Comparison of ENCODE assay signal across 45 mouse cellular contexts in the genomic region with DNA sequence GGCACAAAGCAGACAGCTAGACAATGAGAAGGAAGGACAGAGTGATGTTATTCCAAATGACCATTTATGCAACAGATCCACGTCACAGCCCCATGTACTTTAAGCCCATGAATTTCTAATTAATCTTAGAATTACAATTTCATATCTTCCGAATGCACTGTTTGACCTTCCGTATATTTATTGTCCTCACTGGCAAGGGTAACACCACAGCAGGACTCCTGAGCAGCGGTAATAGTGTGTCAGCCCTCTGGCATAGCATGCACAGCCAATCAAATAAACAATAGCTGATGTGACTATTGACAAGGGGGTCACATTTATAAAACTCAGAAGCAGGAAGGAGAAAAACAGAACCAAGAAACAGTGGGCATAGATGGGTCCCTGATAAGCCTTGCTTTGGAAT. TPM values are rescaled to one million over a fixed set of nuclear protein-coding genes. Genes with fewer than 3 reads are reported as not detected.
"Had no signal": no experiment of that assay in that cellular context is flagged by ENCODE, and none has a peak within 500 bp of the region (broad histone marks: within the 10 kb centered on the region; RNA-seq: fewer than 3 reads in every experiment).

No protein-coding gene starts in this region.

- H3K9me3 ChIP-seq: limb, embryonic 10.5 days; limb, embryonic 12.5 days; limb, embryonic 13.5 days; limb, embryonic 15.5 days; liver, embryonic 12.5 days; liver, embryonic 13.5 days; liver, embryonic 15.5 days; lung, embryonic 15.5 days; midbrain, embryonic 10.5 days; midbrain, embryonic 12.5 days; midbrain, embryonic 13.5 days; midbrain, embryonic 15.5 days had no signal

- H3K4me2 ChIP-seq: limb, embryonic 12.5 days; limb, embryonic 13.5 days; limb, embryonic 15.5 days; liver, embryonic 11.5 days; liver, embryonic 12.5 days; liver, embryonic 13.5 days; liver, embryonic 15.5 days; lung, embryonic 14.5 days; lung, embryonic 15.5 days; midbrain, embryonic 11.5 days; midbrain, embryonic 12.5 days; midbrain, embryonic 13.5 days; midbrain, embryonic 15.5 days had no signal

- H3K4me3 ChIP-seq: limb, embryonic 10.5 days; limb, embryonic 12.5 days; limb, embryonic 13.5 days; limb, embryonic 15.5 days; liver, embryonic 12.5 days; liver, embryonic 13.5 days; liver, embryonic 15.5 days; lung, embryonic 15.5 days; megakaryocyte, embryonic 14.5 days; midbrain, embryonic 10.5 days; midbrain, embryonic 12.5 days; midbrain, embryonic 13.5 days; midbrain, embryonic 15.5 days; myocyte had no signal

- H3K4me1 ChIP-seq: limb, embryonic 10.5 days; limb, embryonic 12.5 days; limb, embryonic 13.5 days; limb, embryonic 15.5 days; liver, embryonic 12.5 days; liver, embryonic 15.5 days; lung, embryonic 15.5 days; megakaryocyte, embryonic 14.5 days; midbrain, embryonic 10.5 days; midbrain, embryonic 12.5 days; midbrain, embryonic 13.5 days; midbrain, embryonic 15.5 days had no signal

- H3K9ac ChIP-seq: limb, embryonic 12.5 days; limb, embryonic 13.5 days; limb, embryonic 15.5 days; liver, embryonic 12.5 days; liver, embryonic 13.5 days; liver, embryonic 14.5 days; liver, embryonic 15.5 days; liver, postnatal 0 days; lung, embryonic 14.5 days; lung, embryonic 15.5 days; midbrain, embryonic 12.5 days; midbrain, embryonic 13.5 days; midbrain, embryonic 15.5 days had no signal

- H3K36me3 ChIP-seq: limb, embryonic 10.5 days; limb, embryonic 12.5 days; limb, embryonic 13.5 days; limb, embryonic 15.5 days; liver, embryonic 12.5 days; liver, embryonic 13.5 days; liver, embryonic 15.5 days; lung, embryonic 15.5 days; midbrain, embryonic 10.5 days; midbrain, embryonic 12.5 days; midbrain, embryonic 13.5 days; midbrain, embryonic 15.5 days had no signal

- ATAC-seq: liver, embryonic 12.5 days; liver, postnatal 0 days; lung, postnatal 0 days; midbrain, embryonic 13.5 days; midbrain, embryonic 15.5 days; midbrain, embryonic 16.5 days had no signal

- H3K27ac ChIP-seq: limb, embryonic 10.5 days; limb, embryonic 12.5 days; limb, embryonic 13.5 days; limb, embryonic 15.5 days; liver, embryonic 12.5 days; liver, embryonic 13.5 days; liver, embryonic 14.5 days; liver, embryonic 15.5 days; lung, embryonic 15.5 days; macrophage; midbrain, embryonic 10.5 days; midbrain, embryonic 12.5 days; midbrain, embryonic 13.5 days; midbrain, embryonic 15.5 days had no signal

- DNase-seq: left cerebral cortex, postnatal 4 days; liver; liver, embryonic 13.5 days; liver, postnatal 0 days; lung, adult 18-20 months; lung, adult 2 months; lung, embryonic 14.5 days; lung, postnatal 10 days; lung, postnatal 14 days; lung, postnatal 36 days; lung, postnatal 4 days; midbrain, embryonic 14.5 days had no signal

RNA-seq across cellular contexts. Expression of a gene that starts 9.0 kb away (rescaled TPM):
- total RNA-seq: left cerebral cortex, adult 8-10 months; left cerebral cortex, postnatal 10 days; left cerebral cortex, postnatal 14 days; left cerebral cortex, postnatal 25 days; left cerebral cortex, postnatal 36 days; left cerebral cortex, postnatal 4 days; liver, adult 2 months; megakaryocyte progenitor cell, adult 5-6 weeks; megakaryocyte, adult 5-6 weeks; megakaryocyte-erythroid progenitor cell, adult 5-6 weeks; midbrain, postnatal 0 days; monocyte, adult 5-6 weeks had no signal
- polyA plus RNA-seq: limb, embryonic 10.5 days; limb, embryonic 11.5 days; limb, embryonic 12.5 days; limb, embryonic 13.5 days; limb, embryonic 14.5 days; limb, embryonic 15.5 days; liver, adult 2 months; liver, embryonic 13.5 days; liver, embryonic 15.5 days; liver, postnatal 0 days; lung, adult 2 months; lung, embryonic 14.5 days; lung, embryonic 15.5 days; lung, embryonic 16.5 days; lung, postnatal 0 days; macrophage; midbrain, embryonic 10.5 days; midbrain, embryonic 11.5 days; midbrain, embryonic 12.5 days; midbrain, embryonic 13.5 days; midbrain, embryonic 14.5 days; midbrain, embryonic 15.5 days; midbrain, embryonic 16.5 days; midbrain, postnatal 0 days; myocyte had no signal

RNA-seq across cellular contexts. Expression of a gene that starts 46.3 kb away (rescaled TPM):
- total RNA-seq: left cerebral cortex, adult 8-10 months; left cerebral cortex, postnatal 10 days; left cerebral cortex, postnatal 14 days; left cerebral cortex, postnatal 25 days; left cerebral cortex, postnatal 36 days; left cerebral cortex, postnatal 4 days; liver, adult 2 months; megakaryocyte progenitor cell, adult 5-6 weeks; megakaryocyte, adult 5-6 weeks; megakaryocyte-erythroid progenitor cell, adult 5-6 weeks; midbrain, postnatal 0 days; monocyte, adult 5-6 weeks had no signal
- polyA plus RNA-seq: limb, embryonic 11.5 days; limb, embryonic 12.5 days; limb, embryonic 15.5 days; liver, embryonic 12.5 days; liver, embryonic 13.5 days; liver, embryonic 14.5 days; liver, embryonic 15.5 days; liver, postnatal 0 days; lung, adult 2 months; lung, embryonic 14.5 days; lung, embryonic 15.5 days; lung, embryonic 16.5 days; lung, postnatal 0 days; macrophage; midbrain, embryonic 10.5 days; midbrain, embryonic 11.5 days; midbrain, embryonic 12.5 days; midbrain, embryonic 13.5 days; midbrain, embryonic 14.5 days; midbrain, embryonic 15.5 days; midbrain, embryonic 16.5 days; midbrain, postnatal 0 days; myocyte had no signal
